Mouse (Mus musculus): Measurements from ENCODE around the gene Snx29. TPM values are rescaled to one million over a fixed set of nuclear protein-coding genes. Genes with fewer than 3 reads are reported as not detected.
"Not testable (repeated sequence)": the region's sequence is repeated elsewhere in the genome, so short reads cannot be mapped to it uniquely, and the experiment has no call there.

The Snx29 gene
- polyA plus RNA-seq, 1 experiment from 2014 or later = 6.9 TPM

DNA sequence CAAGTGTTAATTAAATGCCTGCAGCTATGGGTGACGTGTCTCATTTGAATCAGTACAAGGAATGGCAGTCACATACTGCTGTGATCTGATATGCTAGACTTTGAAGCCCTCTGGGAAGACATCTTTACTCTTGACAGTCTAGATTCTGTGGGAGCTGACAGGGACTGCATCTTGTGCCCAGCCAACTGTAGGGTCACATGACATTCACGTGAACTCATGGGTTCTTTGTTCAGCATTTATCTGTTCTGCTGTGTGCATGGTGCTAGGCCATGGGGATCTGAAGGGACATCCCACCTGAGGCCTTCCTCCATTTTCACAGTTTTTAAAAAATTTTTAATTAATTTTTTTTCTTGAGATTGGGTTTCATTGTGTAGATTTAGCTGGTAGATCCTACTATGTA, 91.9 kb downstream of the Snx29 start:
- Histone ChIP-seq H3K27me3 (ENCODE audit: insufficient read depth, low read length) (no peaks in the 10 kb centered on the region), H3K4me2 (ENCODE audit: low read length) (no peak overlapping the region), H3K9ac (ENCODE audit: low read depth, low read length) (no peak overlapping the region), H3K4me3 (replicated peaks; ENCODE audit: low read depth, low read length) (no peak overlapping the region), H3K27ac (no peak overlapping the region), H3K4me1 (replicated peaks; ENCODE audit: insufficient read depth, low read length) (no peaks in the 10 kb centered on the region), H3K36me3 (ENCODE audit: insufficient read depth, low read length) (no peaks in the 10 kb centered on the region), H3K9me3 (replicated peaks; ENCODE audit: low read length) (no peaks in the 10 kb centered on the region)
- 84% methylated on average over 2 of the region's 2 CpGs for WGBS
- DNase-seq (ENCODE audit: low spot score) (no peak), ATAC-seq (replicated peaks; ENCODE audit: low FRiP score, low read depth) (no peak)
- TF ChIP-seq CTCF (IDR thresholded peaks at IDR 0.05; ENCODE audit: low read depth) = no peak

DNA sequence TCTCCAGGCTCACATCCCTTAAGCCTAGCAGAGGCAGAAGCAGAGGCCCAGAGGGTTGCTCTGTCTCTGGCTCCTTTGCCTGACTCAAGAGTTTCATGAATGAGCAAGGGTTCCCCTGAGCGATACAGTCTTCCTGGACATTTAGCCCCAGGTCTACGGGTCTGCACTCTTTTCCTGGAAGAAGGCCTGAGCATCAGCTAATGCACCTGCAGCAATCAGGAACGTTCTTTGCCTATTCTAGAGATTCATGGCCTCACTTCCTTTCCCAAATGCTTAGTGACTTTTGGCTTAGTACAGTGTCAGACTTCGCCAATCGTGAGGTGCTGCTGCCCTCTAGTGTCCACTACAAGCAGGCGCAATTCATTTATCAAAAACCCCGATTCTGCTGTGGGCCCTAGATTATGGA, 95.5 kb downstream of the Snx29 start:
- 16% methylated on average over 7 of the region's 7 CpGs for WGBS
- peak; percentile 95 for TF ChIP-seq CTCF (IDR thresholded peaks at IDR 0.05; ENCODE audit: low read depth)
- peak; percentile 58; the same call in 1 of the 2 replicates for ATAC-seq (replicated peaks; ENCODE audit: low FRiP score, low read depth)
- no peaks in the 10 kb centered on the region for H3K4me1 ChIP-seq (replicated peaks; ENCODE audit: insufficient read depth, low read length)
- DNase-seq (ENCODE audit: low spot score) = peak; percentile 91
- no peak overlapping the region for H3K9ac ChIP-seq (ENCODE audit: low read depth, low read length)
- H3K9me3 ChIP-seq (replicated peaks; ENCODE audit: low read length) = no peaks in the 10 kb centered on the region
- 0 out of 2 replicates have a peak, but pooled peaks cover 7% of the 10 kb centered on the region for H3K36me3 ChIP-seq (ENCODE audit: insufficient read depth, low read length)
- no peak overlapping the region for H3K4me2 ChIP-seq (ENCODE audit: low read length)
- no peaks in the 10 kb centered on the region for H3K27me3 ChIP-seq (ENCODE audit: insufficient read depth, low read length)
- no peak overlapping the region for H3K4me3 ChIP-seq (replicated peaks; ENCODE audit: low read depth, low read length)
- H3K27ac ChIP-seq = no peak overlapping the region

DNA sequence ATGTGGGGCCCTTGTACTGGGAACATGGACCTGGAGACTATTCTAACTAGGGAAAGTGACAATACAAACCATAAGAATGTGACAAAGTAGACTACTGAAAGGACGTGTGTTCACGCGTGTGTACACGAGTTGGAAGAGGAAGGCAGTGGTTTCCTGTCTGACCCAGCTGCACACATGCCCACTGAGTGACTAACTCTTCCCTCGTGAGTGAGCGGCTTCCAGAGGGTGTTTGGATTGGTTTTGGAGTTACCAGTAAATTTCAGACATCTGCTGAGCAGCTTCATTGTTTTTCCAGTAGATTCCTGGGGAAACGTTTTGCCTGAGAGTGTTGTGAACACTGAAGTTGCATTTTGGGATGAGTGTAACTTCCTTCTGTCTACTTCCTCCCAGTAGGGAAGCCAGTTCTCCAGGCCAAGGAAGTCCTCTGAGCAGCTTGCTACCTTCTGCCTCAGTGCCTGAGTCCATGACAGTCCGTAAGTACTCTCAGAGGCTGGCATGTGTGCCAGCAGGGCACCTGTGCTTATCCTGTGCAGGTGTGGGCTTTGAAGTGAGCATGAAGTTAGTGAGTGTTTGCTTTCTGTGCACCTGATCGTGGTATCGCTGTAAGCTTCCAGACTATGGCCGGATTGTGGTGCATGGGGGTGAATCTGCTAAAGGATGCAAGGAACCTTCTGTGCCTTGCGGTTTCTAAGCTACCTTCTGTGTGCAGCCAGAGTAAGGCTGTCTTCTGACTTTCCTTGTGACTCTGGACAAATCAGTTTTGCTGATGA, 97.8 kb downstream of the Snx29 start:
- H3K4me2 ChIP-seq (ENCODE audit: low read length) = no peak overlapping the region
- H3K27me3 ChIP-seq (ENCODE audit: insufficient read depth, low read length) = no peaks in the 10 kb centered on the region
- no peak overlapping the region for H3K27ac ChIP-seq
- ATAC-seq (replicated peaks; ENCODE audit: low FRiP score, low read depth) = no peak
- WGBS = 85% methylated on average over 12 of the region's 12 CpGs
- 0 out of 2 replicates have a peak, but pooled peaks cover 7% of the 10 kb centered on the region for H3K36me3 ChIP-seq (ENCODE audit: insufficient read depth, low read length)
- H3K4me3 ChIP-seq (replicated peaks; ENCODE audit: low read depth, low read length) = no peak overlapping the region
- TF ChIP-seq CTCF (IDR thresholded peaks at IDR 0.05; ENCODE audit: low read depth) = no peak
- H3K4me1 ChIP-seq (replicated peaks; ENCODE audit: insufficient read depth, low read length) = no peaks in the 10 kb centered on the region
- no peak overlapping the region for H3K9ac ChIP-seq (ENCODE audit: low read depth, low read length)
- H3K9me3 ChIP-seq (replicated peaks; ENCODE audit: low read length) = no peaks in the 10 kb centered on the region
- DNase-seq (ENCODE audit: low spot score) = no peak

DNA sequence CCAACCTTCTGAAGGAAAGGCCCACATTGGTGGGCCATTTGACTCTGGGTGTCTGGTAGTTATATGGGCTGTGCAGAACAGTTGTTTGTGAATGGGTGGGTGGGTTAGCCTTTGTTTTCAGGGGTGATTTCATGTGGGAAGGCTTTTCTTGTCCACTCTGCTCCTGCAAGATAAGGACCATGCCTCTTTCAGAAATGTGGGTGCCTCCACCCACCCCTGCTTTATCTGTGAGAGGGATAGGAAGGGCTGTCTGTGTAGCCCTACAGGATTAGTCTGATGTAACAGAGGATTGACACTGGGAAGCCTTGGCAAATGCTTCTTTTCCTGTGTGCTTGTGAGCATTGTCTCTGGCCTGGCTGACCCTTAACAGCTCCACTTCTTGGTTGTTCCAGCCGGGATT, 99.5 kb downstream of the Snx29 start:
- no peaks in the 10 kb centered on the region for H3K9me3 ChIP-seq (replicated peaks; ENCODE audit: low read length)
- H3K9ac ChIP-seq (ENCODE audit: low read depth, low read length) = no peak overlapping the region
- H3K27me3 ChIP-seq (ENCODE audit: insufficient read depth, low read length) = no peaks in the 10 kb centered on the region
- no peaks in the 10 kb centered on the region for H3K4me1 ChIP-seq (replicated peaks; ENCODE audit: insufficient read depth, low read length)
- ATAC-seq (replicated peaks; ENCODE audit: low FRiP score, low read depth) (no peak), DNase-seq (ENCODE audit: low spot score) (no peak)
- no peak overlapping the region for H3K4me2 ChIP-seq (ENCODE audit: low read length)
- 100% methylated on average over 1 of the region's 1 CpGs for WGBS
- no peak overlapping the region for H3K4me3 ChIP-seq (replicated peaks; ENCODE audit: low read depth, low read length)
- H3K36me3 ChIP-seq (ENCODE audit: insufficient read depth, low read length) = 0 out of 2 replicates have a peak, but pooled peaks cover 7% of the 10 kb centered on the region
- no peak for TF ChIP-seq CTCF (IDR thresholded peaks at IDR 0.05; ENCODE audit: low read depth)
- H3K27ac ChIP-seq = no peak overlapping the region

DNA sequence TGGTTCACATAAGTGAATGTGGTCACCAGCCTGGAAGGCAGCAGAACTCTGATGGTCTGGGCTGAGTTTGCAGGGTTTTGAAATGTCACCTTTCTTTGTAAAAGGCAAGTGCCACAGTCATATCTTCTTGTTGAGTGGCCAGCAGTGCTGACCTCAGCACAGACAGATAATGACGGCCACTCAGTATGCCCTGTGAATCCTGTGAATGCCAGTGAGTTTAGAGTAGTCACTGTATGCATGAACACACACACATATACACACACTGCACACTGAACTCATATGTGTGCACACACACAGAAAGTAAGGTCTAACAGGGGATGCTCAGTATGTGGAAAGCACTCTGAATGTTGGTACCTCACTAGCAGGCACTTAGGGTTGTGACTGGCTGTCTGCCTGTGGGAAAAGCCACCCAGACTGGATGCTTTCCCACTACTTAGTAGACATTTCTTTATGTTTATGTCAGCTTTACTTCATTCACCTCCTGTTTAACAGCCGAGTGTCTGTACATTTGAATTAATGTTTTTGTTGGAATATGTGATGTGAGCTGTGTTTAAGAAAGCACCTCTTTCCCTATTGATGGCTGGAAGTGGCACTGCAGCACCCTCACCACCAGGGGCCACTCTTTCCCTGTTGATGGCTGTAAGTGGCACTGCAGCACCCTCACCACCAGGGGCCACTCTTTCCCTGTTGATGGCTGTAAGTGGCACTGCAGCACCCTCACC, 100.3 kb downstream of the Snx29 start:
- Histone ChIP-seq H3K27ac (no peak overlapping the region), H3K9ac (ENCODE audit: low read depth, low read length) (no peak overlapping the region), H3K36me3 (ENCODE audit: insufficient read depth, low read length) (0 out of 2 replicates have a peak, but pooled peaks cover 7% of the 10 kb centered on the region), H3K4me3 (replicated peaks; ENCODE audit: low read depth, low read length) (no peak overlapping the region), H3K4me2 (ENCODE audit: low read length) (no peak overlapping the region), H3K4me1 (replicated peaks; ENCODE audit: insufficient read depth, low read length) (no peaks in the 10 kb centered on the region), H3K9me3 (replicated peaks; ENCODE audit: low read length) (no peaks in the 10 kb centered on the region), H3K27me3 (ENCODE audit: insufficient read depth, low read length) (no peaks in the 10 kb centered on the region)
- no peak for DNase-seq (ENCODE audit: low spot score)
- 98% methylated on average over 2 of the region's 2 CpGs for WGBS
- peak; percentile 33; the same call in 1 of the 2 replicates for TF ChIP-seq CTCF (IDR thresholded peaks at IDR 0.05; ENCODE audit: low read depth)
- ATAC-seq (replicated peaks; ENCODE audit: low FRiP score, low read depth) = 0 out of 2 replicates have a peak, but pooled peaks have one; percentile 22

DNA sequence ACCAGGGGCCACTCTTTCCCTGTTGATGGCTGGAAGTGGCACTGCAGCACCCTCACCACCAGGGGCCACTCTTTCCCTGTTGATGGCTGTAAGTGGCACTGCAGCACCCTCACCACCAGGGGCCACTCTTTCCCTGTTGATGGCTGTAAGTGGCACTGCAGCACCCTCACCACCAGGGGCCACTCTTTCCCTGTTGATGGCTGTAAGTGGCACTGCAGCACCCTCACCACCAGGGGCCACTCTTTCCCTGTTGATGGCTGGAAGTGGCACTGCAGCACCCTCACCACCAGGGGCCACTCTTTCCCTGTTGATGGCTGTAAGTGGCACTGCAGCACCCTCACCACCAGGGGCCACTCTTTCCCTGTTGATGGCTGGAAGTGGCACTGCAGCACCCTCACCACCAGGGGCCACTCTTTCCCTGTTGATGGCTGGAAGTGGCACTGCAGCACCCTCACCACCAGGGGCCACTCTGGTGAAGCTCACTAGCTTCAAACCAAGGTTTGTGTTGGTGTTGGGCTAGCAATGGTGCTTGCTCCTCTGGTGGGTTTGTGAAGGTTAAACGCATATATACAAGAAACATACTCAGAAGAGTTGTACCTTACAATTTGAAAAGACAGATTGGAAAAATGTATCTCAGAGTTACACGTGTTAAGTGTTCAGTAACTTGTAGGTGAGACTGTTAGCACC, 101.0 kb downstream of the Snx29 start:
- H3K27ac ChIP-seq; H3K4me2 ChIP-seq (ENCODE audit: low read length); H3K4me3 ChIP-seq (replicated peaks; ENCODE audit: low read depth, low read length); ATAC-seq (replicated peaks; ENCODE audit: low FRiP score, low read depth); H3K9me3 ChIP-seq (replicated peaks; ENCODE audit: low read length); H3K27me3 ChIP-seq (ENCODE audit: insufficient read depth, low read length); H3K4me1 ChIP-seq (replicated peaks; ENCODE audit: insufficient read depth, low read length); H3K36me3 ChIP-seq (ENCODE audit: insufficient read depth, low read length); H3K9ac ChIP-seq (ENCODE audit: low read depth, low read length): not testable (repeated sequence)
- TF ChIP-seq CTCF (IDR thresholded peaks at IDR 0.05; ENCODE audit: low read depth) = peak; percentile 73
- 87% methylated on average over 2 of the region's 2 CpGs for WGBS
- peak; percentile 39 for DNase-seq (ENCODE audit: low spot score)

Measured in kidney, postnatal 0 days (tissue).